Comparison of ENCODE assay signal across 21 mouse cellular contexts in the genomic region with DNA sequence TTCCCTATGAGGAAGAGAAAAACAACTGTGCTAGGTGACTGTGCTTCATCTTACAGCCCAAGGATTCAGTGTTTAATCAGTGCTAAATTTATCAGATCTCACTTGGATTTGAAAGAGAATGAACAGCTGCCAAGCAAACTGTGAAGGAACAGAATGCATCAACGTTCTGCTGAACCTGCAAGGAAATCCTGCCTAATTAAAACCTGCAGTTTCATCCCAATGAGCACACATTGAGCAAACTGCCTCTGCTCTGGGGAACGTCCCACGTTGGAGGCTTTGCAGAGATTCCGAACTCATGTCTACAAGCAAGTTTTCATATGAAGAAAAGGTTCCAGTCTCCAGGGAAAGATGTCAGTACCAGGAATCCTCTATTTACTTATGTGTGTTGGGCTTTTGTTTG.
DNase-seq lines count a peak whose midpoint lies in the region; ATAC-seq and TF ChIP-seq lines count a peak whose summit lies in the region.
"Had no signal": no experiment of that assay in that cellular context is flagged by ENCODE, and none has a peak within 500 bp of the region (broad histone marks: within the 10 kb centered on the region; RNA-seq: fewer than 3 reads in every experiment).

No protein-coding gene starts in this region.

- H3K4me2 ChIP-seq in forebrain, postnatal 0 days (ENCODE audit: low read depth), result no peak overlapping the region
- no peak overlapping the region for H3K4me2 ChIP-seq in forebrain, embryonic 12.5 days
- H3K4me2 ChIP-seq: heart, embryonic 11.5 days; hindbrain, embryonic 13.5 days; limb, embryonic 13.5 days; liver, embryonic 13.5 days; lung, embryonic 14.5 days; midbrain, embryonic 15.5 days had no signal

- DNase-seq in forebrain, postnatal 0 days, result peak; percentile 40
- peak; percentile 5 to 37 for DNase-seq in layer of hippocampus, adult 18-20 months (ENCODE audit: low spot score in 2 of 2)
- no peak for DNase-seq in layer of hippocampus, postnatal 25 days (ENCODE audit: extremely low spot score in 1 of 2, low spot score in 1 of 2)
- peak; percentile 7 to 15 for DNase-seq in right cerebral cortex, postnatal 36 days (ENCODE audit: low spot score in 2 of 2)
- DNase-seq in right cerebral cortex, postnatal 4 days, result no peak
- DNase-seq in thymus, adult 2 months, result no peak
- DNase-seq: adrenal gland, postnatal 25 days; B cell, adult 2 months; embryo, embryonic 11 days; heart, postnatal 10 days; kidney, adult 8-10 months; kidney, postnatal 14 days; liver, embryonic 13.5 days; lung, embryonic 14.5 days; lung, postnatal 36 days had no signal

- no peaks in the 10 kb centered on the region for H3K27me3 ChIP-seq in forebrain, postnatal 0 days (ENCODE audit: insufficient read depth, low read length)
- H3K27me3 ChIP-seq in forebrain, embryonic 12.5 days, result no peaks in the 10 kb centered on the region
- H3K27me3 ChIP-seq in thymus, adult 2 months (ENCODE audit: control insufficient read depth, insufficient read depth, low read length), result no peaks in the 10 kb centered on the region
- H3K27me3 ChIP-seq: hindbrain, embryonic 13.5 days; limb, embryonic 13.5 days; liver, embryonic 13.5 days; midbrain, embryonic 15.5 days had no signal

- 49% methylated on average over 4 of the region's 4 CpGs for WGBS in forebrain, postnatal 0 days
- 78% methylated on average over 4 of the region's 4 CpGs for WGBS in forebrain, embryonic 12.5 days
- WGBS in thymus, adult 2 months, result 75% methylated on average over 4 of the region's 4 CpGs

- H3K4me1 ChIP-seq in forebrain, postnatal 0 days (ENCODE audit: insufficient read depth), result no peaks in the 10 kb centered on the region
- no peaks in the 10 kb centered on the region for H3K4me1 ChIP-seq in forebrain, embryonic 12.5 days
- H3K4me1 ChIP-seq in thymus, adult 2 months (replicated peaks; ENCODE audit: control insufficient read depth, insufficient read depth, low read length), result no peaks in the 10 kb centered on the region
- H3K4me1 ChIP-seq: hindbrain, embryonic 13.5 days; liver, embryonic 13.5 days; midbrain, embryonic 15.5 days had no signal

- no peaks in the 10 kb centered on the region for H3K9me3 ChIP-seq in forebrain, postnatal 0 days (ENCODE audit: low read length)
- H3K9me3 ChIP-seq in forebrain, embryonic 12.5 days, result no peaks in the 10 kb centered on the region
- H3K9me3 ChIP-seq: hindbrain, embryonic 13.5 days; limb, embryonic 13.5 days; liver, embryonic 13.5 days; midbrain, embryonic 15.5 days had no signal

- no peak overlapping the region for H3K27ac ChIP-seq in forebrain, postnatal 0 days (ENCODE audit: low read depth, low read length)
- no peak overlapping the region for H3K27ac ChIP-seq in forebrain, embryonic 12.5 days
- no peak overlapping the region for H3K27ac ChIP-seq in thymus, adult 2 months (ENCODE audit: control insufficient read depth, insufficient read depth, low read length)
- H3K27ac ChIP-seq: hindbrain, embryonic 13.5 days; limb, embryonic 13.5 days; liver, embryonic 13.5 days; midbrain, embryonic 15.5 days had no signal

- no peak for ATAC-seq in forebrain, postnatal 0 days
- ATAC-seq in forebrain, embryonic 12.5 days (ENCODE audit: low FRiP score), result no peak
- ATAC-seq: midbrain, embryonic 15.5 days had no signal

- H3K4me3 ChIP-seq in forebrain, postnatal 0 days (ENCODE audit: low read depth, low read length), result no peak overlapping the region
- no peak overlapping the region for H3K4me3 ChIP-seq in forebrain, embryonic 12.5 days (replicated peaks)
- H3K4me3 ChIP-seq in thymus, adult 2 months (ENCODE audit: control insufficient read depth, insufficient read depth, low read length), result no peak overlapping the region
- H3K4me3 ChIP-seq: hindbrain, embryonic 13.5 days; limb, embryonic 13.5 days; liver, embryonic 13.5 days; midbrain, embryonic 15.5 days; myocyte had no signal

- H3K9ac ChIP-seq in forebrain, postnatal 0 days, result no peak overlapping the region
- no peak overlapping the region for H3K9ac ChIP-seq in forebrain, embryonic 12.5 days
- H3K9ac ChIP-seq: hindbrain, embryonic 13.5 days; limb, embryonic 13.5 days; liver, embryonic 13.5 days; lung, embryonic 14.5 days; midbrain, embryonic 15.5 days had no signal

- TF ChIP-seq CTCF in forebrain, postnatal 0 days (IDR thresholded peaks at IDR 0.05; ENCODE audit: low read depth), result no peak
- no peak for TF ChIP-seq CTCF in thymus, adult 2 months (IDR thresholded peaks at IDR 0.05; ENCODE audit: borderline replicate concordance, control insufficient read depth, extremely low read depth, insufficient read depth, low read length, poor library complexity)

- no peak for TF ChIP-seq POLR2A in thymus, adult 2 months (IDR thresholded peaks at IDR 0.05; ENCODE audit: control insufficient read depth, extremely low read depth, insufficient read depth, low read length, poor library complexity)

- no peaks in the 10 kb centered on the region for H3K36me3 ChIP-seq in forebrain, postnatal 0 days (ENCODE audit: insufficient read depth)
- no peaks in the 10 kb centered on the region for H3K36me3 ChIP-seq in forebrain, embryonic 12.5 days (replicated peaks)
- H3K36me3 ChIP-seq in thymus, adult 2 months (ENCODE audit: control insufficient read depth, insufficient read depth, low read length), result no peaks in the 10 kb centered on the region
- H3K36me3 ChIP-seq: hindbrain, embryonic 13.5 days; limb, embryonic 13.5 days; liver, embryonic 13.5 days; midbrain, embryonic 15.5 days had no signal

Comparison
In these comparisons a context has a peak if more than half of its experiments do, and no peak if none do; other contexts are left out.
1. DNase-seq: peak in forebrain, postnatal 0 days (single experiment), layer of hippocampus, adult 18-20 months (2 of 2) and right cerebral cortex, postnatal 36 days (2 of 2); none in layer of hippocampus, postnatal 25 days (0 of 2), right cerebral cortex, postnatal 4 days (single experiment) and thymus, adult 2 months (single experiment).